Mouse (Mus musculus): ENCODE measurements around the gene Fcrlb. TPM values are rescaled to one million over a fixed set of nuclear protein-coding genes. Genes with fewer than 3 reads are reported as not detected.

The Fcrlb gene
- total RNA-seq, 2 experiments from 2014 or later, result not detected

DNA sequence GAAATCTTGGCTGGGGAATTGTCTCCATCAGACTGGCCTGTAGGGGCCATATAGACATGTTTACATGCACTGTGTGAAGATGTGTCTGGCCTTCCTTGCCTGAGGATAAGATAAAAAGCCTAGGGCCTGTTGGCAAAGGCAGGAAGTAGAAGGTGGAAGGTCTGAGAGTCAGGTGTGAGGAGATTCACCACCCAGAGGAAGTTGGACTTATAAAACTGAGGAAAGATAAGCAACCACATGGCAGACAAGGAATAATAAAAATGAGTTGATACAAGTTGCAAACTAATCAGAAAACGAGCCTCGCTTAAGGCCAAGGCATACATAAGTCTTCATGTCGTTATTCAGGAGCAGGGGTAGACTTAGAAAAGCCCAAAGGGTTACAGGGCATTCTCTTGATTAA is 37.1 kb downstream of the Fcrlb start:
- no peak for ATAC-seq (ENCODE audit: poor library complexity, severe bottlenecking)

DNA sequence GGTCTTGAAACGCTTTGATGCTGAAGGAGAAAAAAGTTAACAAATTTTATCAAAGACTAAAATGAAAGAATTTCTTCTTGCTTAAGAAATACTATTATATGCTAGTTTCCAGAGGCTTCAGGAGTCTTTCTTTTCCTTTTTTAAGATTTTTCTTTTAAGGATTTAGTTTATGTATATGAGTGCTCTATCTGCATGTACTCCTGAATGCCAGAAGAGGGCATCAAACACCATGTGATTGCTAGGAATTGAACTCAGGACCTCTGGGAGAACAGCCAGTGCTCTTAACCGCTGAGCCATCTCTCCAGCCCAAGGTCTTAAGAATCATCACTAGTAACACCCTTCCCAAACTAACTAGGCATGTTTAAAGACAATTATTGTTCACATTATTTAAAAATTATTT is 40.8 kb downstream of the Fcrlb start:
- ATAC-seq (ENCODE audit: poor library complexity, severe bottlenecking), result no peak

DNA sequence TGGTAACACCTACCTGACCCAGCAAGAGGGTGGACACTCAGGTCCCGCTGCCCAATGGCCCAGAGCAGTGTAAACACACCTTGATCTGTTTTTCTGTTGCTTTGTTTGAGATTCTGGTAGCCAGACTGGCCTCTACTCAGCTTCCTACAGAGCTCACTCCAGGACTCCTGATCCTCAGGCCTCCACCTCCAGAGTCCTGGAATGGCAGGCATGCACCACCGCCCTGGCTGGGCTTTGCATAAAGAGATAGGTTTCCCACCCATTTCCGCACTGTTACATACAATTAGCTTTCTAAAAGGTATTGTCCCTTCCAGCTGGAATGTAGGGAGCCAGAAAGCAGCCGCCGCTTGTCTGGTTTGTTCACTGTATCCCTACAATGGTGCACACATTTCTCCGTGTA is 41.3 kb downstream of the Fcrlb start:
- no peak for ATAC-seq (ENCODE audit: poor library complexity, severe bottlenecking)

DNA sequence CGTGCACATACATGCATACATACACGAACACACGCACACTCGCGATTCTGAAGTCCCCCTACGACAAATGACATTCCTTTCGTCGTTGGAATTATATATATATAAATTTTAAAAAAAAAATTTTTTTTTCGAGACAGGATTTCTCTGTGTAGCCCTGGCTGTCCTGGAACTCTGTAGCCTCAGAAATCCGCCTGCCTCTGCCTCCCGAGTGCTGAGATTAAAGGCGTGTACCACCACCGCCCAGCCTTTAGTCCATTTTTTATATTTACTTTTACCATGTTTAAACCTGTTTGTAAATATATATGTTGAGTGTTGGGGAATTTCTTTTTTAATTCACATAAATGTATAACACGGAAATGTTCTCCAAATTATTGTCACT is 43.8 kb downstream of the Fcrlb start:
- no peak for ATAC-seq (ENCODE audit: poor library complexity, severe bottlenecking)

DNA sequence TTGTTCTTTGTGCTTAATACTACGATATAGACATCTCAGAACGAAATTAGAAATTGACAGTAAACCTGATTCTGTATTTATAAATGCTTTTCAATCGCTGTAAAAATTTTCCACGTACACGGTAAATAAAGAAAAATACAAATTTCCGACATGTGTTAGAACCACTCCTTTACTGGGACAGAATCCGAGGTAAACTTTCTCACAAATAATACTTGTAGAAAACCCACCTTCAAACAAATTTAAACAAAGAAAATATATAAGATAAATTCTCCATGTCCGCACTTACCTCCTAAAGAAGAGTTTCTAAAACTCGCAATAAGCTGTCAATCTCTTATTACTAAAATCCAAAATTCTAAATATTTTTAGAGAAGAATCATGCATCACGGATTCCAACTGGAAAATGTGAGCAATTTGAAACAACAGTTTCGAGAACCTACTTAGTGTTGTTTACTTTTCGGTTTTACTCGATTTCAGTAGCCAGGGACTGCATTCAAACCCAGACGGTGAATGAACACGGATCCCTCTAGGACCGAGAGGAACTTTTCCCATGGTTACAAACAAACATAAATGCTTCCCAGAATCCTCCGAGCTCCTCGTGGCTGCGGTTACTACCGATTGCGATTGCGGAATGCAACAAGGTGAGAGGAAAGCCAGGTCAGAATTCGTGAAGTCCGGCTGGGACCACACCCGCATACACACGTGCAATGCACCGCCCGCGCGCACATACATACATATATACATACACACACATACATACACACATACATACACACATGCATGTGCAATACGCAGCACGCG is 44.4 kb downstream of the Fcrlb start:
- ATAC-seq (ENCODE audit: poor library complexity, severe bottlenecking), result peak; percentile 43

DNA sequence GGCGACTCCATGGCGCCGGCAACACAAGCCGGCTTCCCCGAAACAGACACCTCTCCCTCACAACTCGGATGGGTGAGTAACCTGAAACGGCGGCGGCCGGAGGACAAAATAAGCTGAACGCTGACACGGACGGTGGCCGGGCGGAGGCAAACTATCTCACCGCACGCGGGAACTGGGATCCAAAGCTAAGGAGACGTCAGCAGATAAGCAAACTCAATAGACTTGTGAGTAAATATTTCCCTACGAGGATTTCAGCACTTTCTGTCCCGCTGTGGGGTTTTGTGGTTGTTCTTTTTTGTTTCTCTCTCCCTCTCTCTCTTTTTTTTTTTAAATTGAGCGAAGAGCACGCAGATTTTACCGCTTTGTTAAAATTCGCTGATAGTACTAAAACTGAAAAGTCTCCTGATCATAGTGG is 45.0 kb downstream of the Fcrlb start, which contains the start of gene Atf6:
TSS of gene Atf6 (minus strand) at position 81 of the 415 bp plus-strand sequence.
- ATAC-seq (ENCODE audit: poor library complexity, severe bottlenecking), result peak; percentile 89

DNA sequence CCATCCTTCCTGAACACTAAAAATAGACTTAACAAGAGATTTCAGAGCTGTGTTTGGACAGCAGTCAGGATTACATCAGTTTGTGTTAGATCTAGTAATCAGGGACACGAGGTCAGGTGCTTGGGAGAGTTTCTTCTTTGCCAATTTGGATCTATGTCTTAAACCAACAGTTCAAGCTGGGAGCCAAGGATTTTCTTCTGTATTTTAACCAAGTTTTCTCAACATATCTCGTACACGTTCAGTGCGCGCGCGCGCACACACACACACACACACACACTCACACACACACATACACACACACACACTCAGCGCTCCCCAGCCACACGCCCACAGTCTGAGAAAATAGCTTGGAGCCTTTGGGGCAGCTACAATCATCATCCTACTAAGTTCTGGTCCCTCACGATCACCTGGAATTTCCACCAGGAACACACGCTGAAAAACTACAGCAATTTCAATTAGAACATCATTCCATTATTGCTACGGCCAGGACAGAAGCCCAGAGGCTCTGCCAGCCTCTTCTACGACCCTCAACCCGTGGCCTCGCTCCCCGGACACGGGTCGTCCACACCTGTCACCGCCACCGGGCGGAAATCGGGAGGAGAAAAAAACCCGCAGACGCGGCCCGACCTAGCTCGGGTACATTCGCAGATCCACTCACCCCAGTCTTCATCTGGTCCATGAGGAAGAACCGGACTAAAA is 45.6 kb downstream of the Fcrlb start:
- 0 out of 2 replicates have a peak, but pooled peaks have one; percentile 2 for ATAC-seq (ENCODE audit: poor library complexity, severe bottlenecking)

DNA sequence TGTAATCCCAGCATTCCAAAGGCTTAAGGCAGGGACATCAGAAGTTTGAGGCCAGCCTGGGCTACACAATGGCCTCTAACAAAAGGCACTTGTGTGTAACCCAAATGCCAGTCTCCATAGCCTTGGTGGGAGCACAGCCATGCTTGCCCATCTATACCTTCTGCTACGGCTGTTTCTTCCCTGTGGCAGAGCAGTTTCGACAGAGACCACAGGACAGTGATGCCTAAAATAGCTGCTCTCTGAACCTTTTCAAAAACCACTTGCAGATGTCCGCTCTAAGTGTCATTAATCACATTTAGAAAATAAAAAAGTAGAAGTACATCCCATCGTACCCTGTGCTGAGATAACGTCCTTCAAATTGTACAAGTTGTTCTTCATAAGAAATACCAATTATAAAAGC is 47.3 kb downstream of the Fcrlb start:
- no peak for ATAC-seq (ENCODE audit: poor library complexity, severe bottlenecking)

DNA sequence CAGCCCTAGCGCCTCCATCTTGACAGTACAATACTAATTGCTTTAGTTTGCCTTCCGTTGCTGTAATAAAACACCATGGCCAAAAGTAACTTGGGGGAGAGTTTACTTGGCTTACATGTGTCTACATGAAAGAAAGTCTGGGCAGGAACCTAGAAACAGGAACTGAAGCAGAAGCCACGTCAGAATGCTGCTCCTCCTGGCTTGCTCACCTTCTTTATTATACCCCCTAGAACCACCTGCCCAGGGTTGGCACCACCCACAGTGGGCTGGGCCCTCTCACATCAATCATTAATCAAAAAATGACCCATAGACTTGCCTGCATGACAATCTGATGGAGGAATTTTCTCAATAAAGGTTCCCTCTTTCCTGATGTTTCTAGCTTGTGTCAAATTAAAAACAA is 48.0 kb downstream of the Fcrlb start:
- ATAC-seq (ENCODE audit: poor library complexity, severe bottlenecking), result no peak

DNA sequence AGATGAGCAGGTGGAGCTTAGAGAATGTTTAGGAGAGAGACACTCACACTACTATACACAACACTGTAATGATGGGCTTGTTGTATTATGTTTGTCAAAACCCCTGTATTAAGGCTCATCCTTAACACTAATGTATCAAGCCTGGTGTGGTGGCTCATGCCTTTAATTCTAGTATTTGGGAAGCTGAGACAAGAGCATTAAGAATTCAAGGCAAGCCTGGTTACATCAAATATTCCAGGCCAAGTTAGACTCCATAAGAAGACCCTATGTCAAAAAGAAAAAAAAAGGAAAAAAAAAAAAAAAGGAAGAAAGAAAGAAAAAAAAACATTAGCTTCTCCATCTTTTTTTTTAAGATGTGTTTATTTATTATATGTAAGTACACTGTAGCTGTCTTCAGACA is 48.5 kb downstream of the Fcrlb start:
- no peak for ATAC-seq (ENCODE audit: poor library complexity, severe bottlenecking)

DNA sequence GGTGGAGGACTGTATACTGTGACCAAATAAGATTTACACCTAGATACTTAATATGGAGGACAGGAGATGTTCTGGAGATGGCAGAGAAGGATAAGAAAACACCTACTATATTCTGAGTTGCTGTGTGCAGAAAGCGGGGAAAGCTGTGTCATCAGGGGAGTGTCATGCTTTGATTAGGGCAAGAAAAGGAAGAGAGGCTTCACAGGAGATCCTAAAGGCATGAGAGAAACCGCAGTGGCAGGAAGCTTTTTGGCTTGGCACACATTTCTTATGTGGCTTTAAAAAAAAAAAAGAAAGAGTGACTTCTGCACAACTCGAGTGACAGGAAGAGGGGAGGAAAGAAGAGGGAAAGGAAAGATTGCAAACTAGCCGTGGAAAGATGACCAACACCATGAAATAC is 49.7 kb downstream of the Fcrlb start:
- ATAC-seq (ENCODE audit: poor library complexity, severe bottlenecking), result peak; percentile 43

DNA sequence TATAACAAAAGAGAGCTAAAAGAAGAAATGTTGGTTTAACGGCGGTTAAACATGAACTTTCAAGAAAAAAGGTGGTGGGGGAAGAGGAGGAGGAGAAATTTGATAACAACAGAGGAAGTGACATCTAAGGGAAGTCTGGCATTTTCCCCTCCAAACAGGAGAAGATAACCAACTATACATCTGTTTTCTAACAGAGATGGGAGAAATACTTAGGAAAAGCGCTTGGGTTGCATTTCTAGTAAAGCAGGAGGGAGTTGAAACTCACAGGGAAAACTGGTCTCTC is 50.4 kb downstream of the Fcrlb start:
- no peak for ATAC-seq (ENCODE audit: poor library complexity, severe bottlenecking)

DNA sequence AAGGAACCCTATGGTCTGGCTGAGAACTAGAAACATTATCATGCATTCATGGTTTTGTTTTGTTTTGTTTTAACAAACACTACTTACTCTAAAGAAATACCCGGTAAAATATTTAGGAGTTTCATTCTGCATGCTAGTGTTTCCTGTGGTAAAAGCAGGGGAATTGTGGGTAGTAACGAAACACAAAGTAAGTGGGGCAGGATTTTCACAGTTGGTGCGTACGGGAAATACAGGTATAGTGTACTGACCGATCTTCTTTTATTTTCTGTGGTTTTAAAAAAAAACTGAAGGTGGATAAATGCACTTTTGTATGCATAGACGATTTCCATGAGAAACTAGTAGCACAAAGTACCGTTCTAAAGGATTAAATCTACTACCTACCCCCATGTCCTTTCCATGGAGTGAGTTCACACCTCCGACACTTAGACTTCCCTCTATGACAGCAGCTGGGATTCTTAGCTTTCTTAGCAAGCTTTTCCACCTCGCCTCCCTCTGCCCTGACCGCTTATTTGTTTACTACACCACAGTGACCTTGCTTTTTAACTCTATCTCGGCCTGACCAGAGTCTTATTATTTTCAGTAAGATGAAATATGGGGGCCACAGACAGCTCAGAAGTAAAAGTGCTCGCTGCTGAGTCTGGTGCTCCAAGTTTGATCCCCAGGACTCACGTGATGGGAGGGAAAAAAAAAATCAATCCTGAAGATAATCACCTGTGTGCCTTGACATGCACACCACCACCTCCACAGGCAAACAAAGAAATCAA is 50.9 kb downstream of the Fcrlb start:
- ATAC-seq (ENCODE audit: poor library complexity, severe bottlenecking), result no peak

DNA sequence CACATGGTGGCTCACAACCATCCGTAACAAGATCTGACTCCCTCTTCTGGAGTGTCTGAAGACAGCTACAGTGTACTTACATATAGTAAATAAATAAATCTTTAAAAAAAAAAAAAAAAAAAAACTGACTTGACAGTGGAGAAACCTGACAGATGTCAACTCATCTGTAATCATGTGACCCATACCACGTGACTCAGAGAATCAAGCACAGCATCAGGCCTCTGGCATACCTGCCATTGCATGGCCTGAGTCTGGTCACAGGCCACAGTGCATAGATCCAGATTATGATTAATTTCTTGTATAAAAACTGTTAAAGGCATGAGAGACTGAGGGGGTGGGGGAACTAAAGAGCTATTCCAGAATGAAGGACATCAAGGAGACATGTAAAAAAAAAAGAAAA is 53.9 kb downstream of the Fcrlb start:
- no peak for ATAC-seq (ENCODE audit: poor library complexity, severe bottlenecking)

DNA sequence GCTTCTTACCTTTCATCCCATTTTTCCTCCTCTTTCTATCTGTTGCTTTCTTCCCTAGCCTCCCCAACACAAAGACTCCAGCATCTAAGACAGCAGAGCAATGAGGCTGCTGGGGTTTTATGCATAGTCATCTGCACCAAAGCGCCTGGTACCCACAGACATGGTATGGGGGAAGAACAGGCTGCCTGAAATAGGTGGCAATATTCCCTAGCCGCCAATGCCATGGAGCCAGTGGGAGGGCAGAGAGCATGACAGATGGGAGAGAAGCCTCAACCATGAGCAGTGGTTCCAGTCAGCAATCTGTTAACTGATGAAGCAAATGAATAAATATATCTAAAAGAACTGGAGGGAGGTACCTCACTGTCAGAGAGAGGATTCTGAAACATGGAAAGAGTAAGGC is 55.4 kb downstream of the Fcrlb start:
- ATAC-seq (ENCODE audit: poor library complexity, severe bottlenecking), result no peak

Other genes with a start within 250 kb of the Fcrlb start
- 35.9 and 38.4 TPM in 2 replicates for gene Atf6, start 45.2 kb downstream of the Fcrlb start, total RNA-seq (2015)
- 35.1 and 39.4 TPM in 2 replicates for gene Atf6, start 45.2 kb downstream of the Fcrlb start, total RNA-seq (2017)
- 1.2 TPM in 1 of 2 replicates, not detected in the other for gene Gm26620, start 27.9 kb downstream of the Fcrlb start, total RNA-seq (2015)
- gene Gm26620, start 27.9 kb downstream of the Fcrlb start, total RNA-seq (2017), result not detected in 2 replicates
- 7.5 and 10.3 TPM in 2 replicates for gene Dusp12, start 27.4 kb downstream of the Fcrlb start, total RNA-seq (2015)
- 5.2 and 5.4 TPM in 2 replicates for gene Dusp12, start 27.4 kb downstream of the Fcrlb start, total RNA-seq (2017)
- gene Fcrla, start 14.6 kb upstream of the Fcrlb start, total RNA-seq (2015), result 1.3 and 3.2 TPM in 2 replicates
- gene Fcrla, start 14.6 kb upstream of the Fcrlb start, total RNA-seq (2017), result 0.40 and 2.7 TPM in 2 replicates
- gene Fcgr2b, start 63.6 kb upstream of the Fcrlb start, total RNA-seq (2015), result 226 and 271 TPM in 2 replicates
- 174 and 196 TPM in 2 replicates for gene Fcgr2b, start 63.6 kb upstream of the Fcrlb start, total RNA-seq (2017)
- gene Fcgr4, start 106.0 kb upstream of the Fcrlb start, total RNA-seq (2015), result 34.6 and 34.8 TPM in 2 replicates
- 30.0 and 47.4 TPM in 2 replicates for gene Fcgr4, start 106.0 kb upstream of the Fcrlb start, total RNA-seq (2017)
- gene Fcgr3, start 152.0 kb upstream of the Fcrlb start, total RNA-seq (2015), result 499 and 513 TPM in 2 replicates
- 540 and 572 TPM in 2 replicates for gene Fcgr3, start 152.0 kb upstream of the Fcrlb start, total RNA-seq (2017)
- gene Cfap126, start 201.0 kb upstream of the Fcrlb start, total RNA-seq (2015), result 0.91 and 1.0 TPM in 2 replicates
- 0.59 TPM in 1 of 2 replicates, not detected in the other for gene Cfap126, start 201.0 kb upstream of the Fcrlb start, total RNA-seq (2017)
- 102 and 130 TPM in 2 replicates for gene Sdhc, start 237.7 kb upstream of the Fcrlb start, total RNA-seq (2015)
- 34.5 and 43.0 TPM in 2 replicates for gene Sdhc, start 237.7 kb upstream of the Fcrlb start, total RNA-seq (2017)
- gene Mpz, start 237.8 kb upstream of the Fcrlb start, total RNA-seq (2015), result not detected in 2 replicates
- gene Mpz, start 237.8 kb upstream of the Fcrlb start, total RNA-seq (2017), result not detected in 2 replicates